Mouse (Mus musculus): Measurements from ENCODE around the gene Hmgcl.
"Not testable (repeated sequence)": the region's sequence is repeated elsewhere in the genome, so short reads cannot be mapped to it uniquely, and the experiment has no call there.

The Hmgcl gene

DNA sequence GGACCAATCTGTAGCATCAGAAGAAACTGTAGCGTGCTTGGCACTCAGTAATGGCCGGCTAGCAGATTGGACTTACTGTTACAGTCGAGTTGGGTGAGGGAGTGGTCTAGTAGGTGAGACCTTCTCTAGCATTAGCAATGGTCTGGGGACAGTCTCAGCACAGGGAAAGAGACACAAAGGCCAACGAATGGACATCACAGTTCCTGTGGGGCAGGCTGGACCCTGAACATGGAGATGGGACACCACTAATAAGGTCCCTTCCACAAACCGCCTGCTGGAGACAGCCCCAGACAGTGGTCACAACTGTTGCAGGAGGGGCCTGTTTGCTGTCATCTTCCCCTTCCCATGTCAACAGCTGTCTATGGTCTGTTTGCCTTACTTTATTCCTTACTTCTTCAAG lies 15.5 kb downstream of the Hmgcl start:
- DNase-seq (ENCODE audit: low spot score) = no peak

DNA sequence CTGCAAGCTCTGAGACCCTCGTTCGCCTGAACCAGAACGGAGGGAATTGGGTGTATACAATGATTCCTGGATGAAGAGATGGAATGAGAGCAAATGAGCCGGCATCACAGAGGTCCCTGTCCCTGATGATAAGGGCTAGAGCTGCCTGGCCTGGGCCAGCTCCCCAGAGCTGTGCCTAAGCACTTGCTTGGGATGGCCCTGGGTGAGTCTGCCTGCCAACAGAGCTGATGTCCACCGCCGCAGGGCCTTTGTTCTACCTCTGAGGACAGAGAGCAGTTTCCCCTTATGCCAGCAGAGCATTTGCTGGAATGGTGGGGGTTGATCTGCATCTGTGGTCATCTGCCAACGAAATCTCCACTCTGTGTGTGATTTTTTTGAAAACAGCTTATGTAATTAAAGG lies 15.9 kb downstream of the Hmgcl start:
- no peak for DNase-seq (ENCODE audit: low spot score)

DNA sequence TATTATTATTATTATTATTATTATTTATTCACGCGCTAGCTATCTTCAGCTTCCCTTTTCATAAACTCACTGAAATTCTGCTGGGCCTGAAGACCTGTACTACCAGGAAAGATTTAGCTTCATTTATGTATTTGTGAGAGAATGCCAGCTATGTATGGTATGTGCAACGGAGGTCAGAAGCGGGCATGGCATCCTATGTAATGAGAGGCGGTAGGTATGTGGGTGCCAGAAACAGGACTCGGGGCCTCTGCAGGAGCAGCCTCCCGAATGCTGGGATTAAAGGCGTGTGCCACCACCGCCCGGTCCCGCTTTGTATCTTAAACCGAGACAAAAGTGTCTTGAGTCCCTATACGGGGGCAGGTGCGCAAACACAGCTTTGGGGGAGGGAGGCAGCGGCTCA lies 16.7 kb downstream of the Hmgcl start:
- no peak for DNase-seq (ENCODE audit: low spot score)

DNA sequence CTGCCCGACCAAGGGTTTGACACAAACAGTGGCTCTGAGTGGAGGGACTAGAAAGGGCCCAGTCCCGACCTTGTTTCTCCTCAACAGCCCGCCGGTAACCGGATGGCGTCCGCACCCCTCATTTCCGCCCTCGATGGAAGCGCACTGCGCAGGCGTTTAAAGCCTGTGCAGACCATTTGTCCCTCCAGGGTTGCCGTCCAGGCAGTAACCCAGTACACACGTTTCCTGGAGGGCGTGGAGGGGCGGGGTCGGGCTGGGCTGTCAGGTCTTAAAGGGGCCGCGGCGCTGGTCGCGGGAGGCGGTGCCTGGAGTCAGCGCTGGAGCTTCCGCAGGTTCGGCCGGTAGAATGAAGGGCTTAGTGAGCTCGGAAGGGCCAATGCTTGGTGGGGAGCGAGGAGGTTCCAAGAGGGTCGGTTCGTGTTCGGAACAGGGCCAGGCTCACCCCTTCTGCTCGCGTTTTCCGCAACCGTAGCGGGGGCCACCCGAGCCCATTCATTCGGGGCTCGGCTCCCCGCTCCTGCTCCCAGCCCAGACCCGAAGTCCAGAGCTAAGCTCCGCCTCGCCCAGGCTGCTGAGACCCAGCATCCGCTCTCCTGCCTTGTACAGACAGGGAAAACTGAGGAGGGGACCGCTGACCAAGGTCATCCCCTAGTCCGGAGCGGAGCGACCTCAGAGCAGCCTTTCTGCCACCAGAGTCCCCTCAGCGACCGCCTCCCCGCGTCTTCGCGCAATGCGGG lies 17.4 kb downstream of the Hmgcl start, which contains the start of gene Gale:
TSS of gene Gale (plus strand) at position 271 of the 737 bp plus-strand sequence.
- DNase-seq (ENCODE audit: low spot score) = no peak

DNA sequence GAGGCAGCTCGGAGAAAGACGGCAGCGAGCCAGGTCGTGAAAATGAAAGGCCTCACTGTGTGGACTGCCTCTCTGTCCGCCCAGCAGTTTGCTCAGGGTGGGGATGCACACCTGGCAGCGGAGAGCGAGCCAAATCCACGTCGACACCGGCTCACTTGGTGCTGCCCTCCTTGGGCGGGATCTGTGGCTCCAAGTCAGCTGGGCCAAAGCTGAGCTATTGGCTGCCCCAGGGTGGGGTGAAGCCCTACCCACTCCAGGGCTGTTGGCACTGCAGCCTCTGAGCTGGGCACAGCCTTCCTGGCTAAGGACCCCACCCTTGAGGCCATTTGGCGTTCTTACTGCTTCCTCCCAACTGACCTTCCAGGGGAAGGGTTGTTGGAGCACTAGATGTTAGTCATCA lies 18.2 kb downstream of the Hmgcl start:
- no peak for DNase-seq (ENCODE audit: low spot score)

DNA sequence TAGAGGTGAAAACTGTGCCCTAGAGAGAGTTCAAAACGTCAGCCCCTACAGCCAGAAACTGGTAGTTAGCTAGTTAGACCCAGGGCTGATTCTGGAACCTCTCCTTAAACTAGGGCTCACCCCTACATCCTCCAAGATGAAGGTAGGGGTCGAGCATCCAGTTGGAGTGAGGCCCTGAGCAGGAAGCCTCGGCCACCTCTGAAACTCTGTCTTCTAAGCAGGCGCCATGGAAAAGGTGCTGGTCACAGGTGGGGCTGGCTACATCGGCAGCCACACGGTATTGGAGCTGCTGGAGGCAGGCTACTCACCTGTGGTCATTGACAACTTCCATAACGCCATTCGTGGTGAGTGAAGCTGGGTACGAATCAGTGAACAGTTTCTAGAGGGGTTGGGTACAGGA lies 18.9 kb downstream of the Hmgcl start:
- no peak for DNase-seq (ENCODE audit: low spot score)

DNA sequence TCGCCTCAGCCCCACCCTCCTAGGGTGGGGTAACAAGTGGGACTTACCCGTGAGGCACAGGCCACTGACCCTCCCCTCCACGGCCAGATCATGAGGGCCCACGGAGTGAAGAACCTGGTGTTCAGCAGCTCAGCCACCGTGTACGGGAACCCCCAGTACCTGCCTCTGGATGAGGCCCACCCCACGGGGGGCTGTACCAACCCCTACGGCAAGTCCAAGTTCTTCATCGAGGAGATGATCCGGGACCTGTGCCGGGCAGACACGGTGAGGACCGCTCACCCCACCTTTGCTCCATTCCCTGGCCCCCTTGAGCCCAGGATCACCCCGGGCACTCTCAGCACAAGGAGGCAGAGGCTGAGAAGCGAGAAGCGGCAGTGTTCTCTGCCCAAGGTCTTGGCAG lies 20.0 kb downstream of the Hmgcl start:
- DNase-seq (ENCODE audit: low spot score) = no peak

DNA sequence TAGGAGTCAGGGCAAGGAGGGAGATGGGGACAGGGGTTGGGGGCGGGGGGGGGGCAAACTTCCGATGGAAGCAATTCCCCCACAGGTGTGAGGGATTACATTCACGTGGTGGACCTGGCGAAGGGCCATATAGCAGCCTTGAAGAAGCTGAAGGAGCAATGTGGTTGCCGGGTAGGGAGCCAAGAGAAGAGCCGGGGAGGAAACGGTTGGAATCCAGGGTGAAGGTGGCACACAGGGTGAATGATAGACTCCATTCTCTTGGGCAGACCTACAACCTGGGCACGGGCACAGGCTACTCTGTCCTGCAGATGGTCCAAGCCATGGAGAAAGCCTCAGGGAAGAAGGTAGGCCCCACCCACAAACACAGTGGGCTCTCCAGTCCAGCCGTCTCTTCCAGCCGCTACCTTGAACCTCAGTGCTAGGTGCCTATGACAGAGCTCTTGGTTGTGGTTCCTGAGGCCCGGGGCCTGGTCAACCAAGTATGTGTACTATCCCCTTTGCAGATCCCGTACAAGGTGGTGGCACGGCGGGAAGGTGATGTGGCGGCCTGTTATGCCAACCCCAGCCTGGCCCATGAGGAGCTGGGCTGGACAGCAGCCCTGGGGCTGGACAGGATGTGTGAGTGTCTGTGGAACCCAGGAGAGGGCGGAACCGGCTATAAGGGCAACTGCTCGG lies 21.0 kb downstream of the Hmgcl start:
- DNase-seq (ENCODE audit: low spot score) = no peak

DNA sequence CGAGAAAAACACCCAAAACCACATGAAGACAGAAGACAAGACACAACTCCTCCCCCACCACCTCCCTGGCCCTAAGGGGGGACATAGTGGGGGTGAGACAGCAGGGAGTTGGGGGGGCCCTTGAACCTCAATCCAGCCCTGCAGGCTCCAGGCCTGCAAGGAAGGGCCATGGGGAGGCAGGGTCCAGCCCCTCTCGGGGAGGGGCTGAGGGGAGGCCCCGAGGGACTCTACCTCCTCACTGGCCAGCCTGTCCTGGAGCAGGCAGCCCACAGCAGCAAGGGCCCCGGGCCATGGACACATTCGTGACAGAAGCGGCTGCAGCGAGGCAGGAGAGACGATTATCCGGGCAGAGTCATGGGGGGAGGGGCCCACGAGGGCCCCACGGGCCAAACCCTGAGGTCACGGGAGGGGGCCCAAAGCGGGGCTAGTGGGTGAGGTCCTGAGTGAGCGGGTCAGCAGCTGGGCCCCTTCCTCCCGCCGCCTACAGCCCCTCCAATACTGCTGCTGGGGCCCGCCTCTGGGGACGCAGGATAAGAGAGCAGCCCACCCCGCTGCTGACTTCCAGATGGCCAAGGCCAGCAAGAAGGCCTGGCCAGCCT lies 22.1 kb downstream of the Hmgcl start:
- DNase-seq (ENCODE audit: low spot score) = no peak

DNA sequence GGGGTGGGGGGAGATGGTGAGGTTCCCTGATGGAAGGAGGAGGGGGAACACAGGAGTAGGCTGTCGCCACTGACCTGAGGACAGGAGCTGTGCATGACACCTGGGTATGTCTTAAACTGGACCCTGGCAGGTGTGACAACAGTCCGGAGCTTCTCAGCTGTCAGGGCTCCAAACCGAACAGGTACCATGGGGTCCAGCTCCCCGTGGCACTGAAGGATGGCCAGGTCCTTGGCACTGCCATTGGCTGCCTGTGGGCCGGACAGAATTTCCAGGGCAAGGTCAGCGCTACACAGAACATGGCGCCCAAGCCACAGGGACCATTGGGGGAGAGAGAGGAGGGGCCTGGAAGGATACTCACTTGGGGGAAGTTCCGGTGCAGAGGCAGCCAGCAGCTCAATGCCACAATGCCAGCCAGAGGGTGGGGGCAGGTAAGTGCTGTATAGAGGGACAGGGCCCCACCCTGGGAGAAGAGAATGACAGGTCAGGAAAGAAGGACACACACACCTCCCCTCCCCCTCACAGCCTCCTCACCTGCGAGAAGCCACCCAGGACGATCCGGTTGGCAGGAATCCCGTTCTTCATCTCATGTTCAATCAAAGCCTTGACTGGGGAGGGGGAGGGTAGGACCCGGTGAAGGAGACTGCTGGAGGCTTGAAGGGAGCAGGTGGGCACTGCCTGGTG lies 23.0 kb downstream of the Hmgcl start:
- no peak for DNase-seq (ENCODE audit: low spot score)

DNA sequence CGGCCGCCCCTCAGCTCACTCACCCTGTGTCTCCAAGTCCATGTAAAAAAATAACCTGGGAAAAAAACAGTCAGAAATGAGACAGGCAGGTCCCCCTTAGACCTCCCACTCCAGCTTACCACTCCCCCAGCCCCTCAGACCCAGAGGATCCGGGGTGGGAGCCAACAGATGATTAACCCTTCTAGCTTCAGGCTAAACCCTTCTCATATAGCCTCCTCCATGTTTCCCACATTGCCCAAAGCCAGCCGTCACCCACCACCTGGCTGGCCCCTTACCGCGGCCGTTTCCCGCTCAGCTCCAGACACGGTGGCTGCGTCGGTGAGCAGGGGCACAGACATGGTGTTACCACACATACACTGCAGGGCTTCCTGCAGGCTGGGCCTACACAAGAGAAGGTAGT lies 24.3 kb downstream of the Hmgcl start:
- no peak for DNase-seq (ENCODE audit: low spot score)

DNA sequence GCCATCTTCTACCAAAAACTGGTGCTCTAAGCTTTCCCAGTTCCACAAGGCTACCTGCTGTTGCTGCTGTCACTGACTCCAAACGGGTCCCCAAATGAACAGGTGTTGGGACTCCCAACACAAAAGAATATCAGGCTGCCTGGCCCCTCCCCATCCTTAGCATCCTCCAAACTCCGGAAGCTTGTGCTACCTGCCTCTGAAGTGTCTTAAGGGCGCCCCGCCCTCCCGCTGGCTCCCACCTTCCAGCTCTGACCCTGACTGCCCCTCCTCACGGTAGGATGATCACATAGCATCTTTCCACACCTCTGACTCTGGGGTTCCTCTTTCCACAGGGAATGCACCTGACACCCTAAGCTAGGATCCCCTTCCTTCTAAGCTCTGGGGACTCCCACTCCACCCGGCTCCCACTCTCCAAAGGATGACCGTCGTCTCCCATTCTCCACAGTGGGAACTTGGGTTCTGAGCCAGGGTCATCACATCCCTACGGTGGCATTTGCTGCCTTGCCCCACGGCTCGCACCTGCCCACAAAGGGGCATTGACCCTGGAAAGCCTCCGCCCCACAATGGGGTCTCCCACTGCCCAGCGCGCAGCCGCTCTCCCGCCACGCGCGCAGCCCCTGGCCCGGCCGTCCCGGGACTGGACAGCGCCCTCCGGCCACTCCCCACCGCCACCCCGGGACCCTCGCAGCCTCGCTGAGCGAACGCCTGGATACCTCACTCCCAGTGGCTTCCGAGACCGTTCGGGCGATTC lies 25.7 kb downstream of the Hmgcl start:
- DNase-seq (ENCODE audit: low spot score) = no peak

DNA sequence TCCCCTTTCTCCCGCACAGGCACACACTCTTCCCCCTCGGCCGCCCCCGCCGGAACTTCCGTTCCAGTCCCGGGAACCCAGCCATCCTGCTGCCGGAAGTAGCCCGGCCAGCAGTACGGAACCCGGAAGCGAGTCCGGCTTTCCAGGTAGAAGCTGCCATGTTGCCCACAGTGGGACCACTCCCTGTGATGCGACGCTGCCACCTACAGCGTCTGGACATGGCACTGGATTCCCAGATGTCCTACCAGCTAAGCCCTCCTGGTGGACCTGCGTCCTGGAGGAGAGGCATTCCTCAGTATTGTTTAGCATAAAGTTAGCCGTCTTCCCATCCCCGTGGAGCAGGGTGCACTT lies 26.3 kb downstream of the Hmgcl start, which contains the start of gene Lypla2:
TSS of gene Lypla2 (minus strand) at position 71 of the 351 bp plus-strand sequence.
- no peak for DNase-seq (ENCODE audit: low spot score)

DNA sequence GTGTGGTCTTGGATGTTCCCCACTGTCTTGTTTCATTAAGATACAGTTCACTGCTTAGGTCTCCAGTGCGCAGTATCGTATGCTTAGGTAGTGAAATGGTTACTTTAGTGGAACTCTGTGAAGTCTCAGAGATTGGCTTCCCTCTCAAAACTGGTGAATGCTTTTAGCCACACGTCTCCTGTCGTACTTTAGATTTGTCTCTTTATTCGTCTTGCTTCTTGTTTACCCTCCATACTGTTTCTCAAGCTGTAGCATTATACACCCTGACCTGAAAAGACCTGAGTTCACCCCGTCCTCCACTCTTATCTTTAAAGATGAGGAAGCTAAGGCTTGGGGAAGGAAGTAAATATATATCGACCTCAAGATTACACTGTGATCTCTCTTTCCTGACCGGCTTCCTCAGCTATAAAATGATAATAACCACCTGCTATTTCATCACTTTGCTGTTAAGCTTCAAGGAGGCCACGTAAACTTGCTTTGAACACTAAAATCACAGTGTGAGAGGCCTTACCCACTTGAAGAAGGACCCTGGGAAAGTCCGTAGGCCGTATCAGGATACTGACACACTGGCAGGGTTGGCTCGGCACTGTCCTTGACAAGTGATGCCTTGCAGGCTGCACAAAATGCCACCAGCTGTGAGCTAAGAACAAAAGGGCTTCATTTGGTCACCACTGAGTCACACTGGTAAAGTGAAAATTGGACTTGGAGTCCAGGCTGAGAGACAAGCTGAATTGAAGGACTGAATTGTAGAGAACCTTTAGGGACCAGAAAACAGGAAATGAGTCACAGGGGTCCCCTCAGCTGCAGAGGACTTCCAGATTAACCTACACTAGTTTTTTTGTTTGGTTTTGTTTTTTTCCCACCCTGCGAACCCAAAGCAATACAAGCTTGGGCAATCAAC lies 26.9 kb downstream of the Hmgcl start:
- DNase-seq (ENCODE audit: low spot score) = no peak

DNA sequence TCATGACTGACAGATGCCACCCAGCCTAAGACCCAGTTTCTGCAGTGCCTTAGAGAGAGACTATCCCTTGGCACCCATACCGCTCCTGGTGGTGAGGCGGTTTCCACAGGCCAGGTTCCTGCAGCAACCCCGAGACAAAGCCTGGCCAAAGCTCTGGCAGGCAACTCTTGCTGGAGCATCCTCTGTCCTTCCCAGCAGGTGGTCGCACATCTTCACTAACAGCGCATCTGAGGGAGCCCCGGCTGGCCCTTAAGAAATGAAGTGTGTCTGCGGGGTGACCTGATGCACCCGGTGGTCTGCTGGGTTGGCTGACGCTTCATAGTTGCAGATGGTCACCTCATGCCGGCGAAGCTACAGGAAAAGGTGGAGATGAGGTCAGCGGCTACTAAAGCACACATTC lies 29.9 kb downstream of the Hmgcl start:
- no peak for DNase-seq (ENCODE audit: low spot score)

DNA sequence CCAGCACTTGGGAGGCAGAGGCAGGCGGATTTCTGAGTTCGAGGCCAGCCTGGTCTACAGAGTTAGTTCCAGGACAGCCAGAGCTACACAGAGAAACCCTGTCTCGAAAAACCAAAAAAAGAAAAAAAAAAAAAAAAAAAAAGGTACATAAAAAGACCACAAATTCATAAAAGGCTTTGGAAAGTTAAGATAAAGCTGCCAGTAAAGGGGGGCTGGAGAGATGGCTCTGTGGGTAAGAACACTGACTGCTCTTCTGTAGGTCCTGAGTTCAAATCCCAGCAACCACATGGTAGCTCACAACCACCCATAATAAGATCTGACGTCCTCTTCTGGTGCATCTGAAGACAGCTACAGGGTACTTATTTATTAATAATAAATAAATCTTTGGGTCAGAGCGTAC lies 34.0 kb downstream of the Hmgcl start:
- not testable (repeated sequence) for DNase-seq (ENCODE audit: low spot score)

DNA sequence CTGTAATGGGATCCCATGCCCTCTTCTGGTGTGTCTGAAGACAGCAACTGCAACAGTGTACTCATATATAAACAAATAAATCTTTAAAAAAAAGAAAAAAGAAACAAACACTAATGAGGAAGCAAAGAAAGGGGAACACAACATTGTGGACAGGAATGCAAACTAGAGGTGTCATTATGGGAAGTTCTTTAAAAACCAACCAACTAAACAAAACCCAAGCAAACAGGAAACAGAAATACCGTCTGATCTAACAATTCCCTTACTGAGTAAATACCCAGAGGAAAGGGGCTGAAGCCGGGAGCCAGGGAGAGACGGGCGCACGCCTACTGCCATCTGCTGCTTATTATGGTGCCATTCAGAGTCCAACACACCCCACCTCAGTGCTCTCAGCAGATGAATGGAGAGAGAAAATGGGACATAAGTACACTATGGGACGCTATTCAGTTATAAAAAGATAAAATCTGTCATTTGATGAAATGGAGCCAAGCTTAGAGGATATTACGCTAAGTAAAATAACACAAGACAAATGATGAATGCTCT lies 35.3 kb downstream of the Hmgcl start:
- DNase-seq (ENCODE audit: low spot score) = peak; percentile 79

DNA sequence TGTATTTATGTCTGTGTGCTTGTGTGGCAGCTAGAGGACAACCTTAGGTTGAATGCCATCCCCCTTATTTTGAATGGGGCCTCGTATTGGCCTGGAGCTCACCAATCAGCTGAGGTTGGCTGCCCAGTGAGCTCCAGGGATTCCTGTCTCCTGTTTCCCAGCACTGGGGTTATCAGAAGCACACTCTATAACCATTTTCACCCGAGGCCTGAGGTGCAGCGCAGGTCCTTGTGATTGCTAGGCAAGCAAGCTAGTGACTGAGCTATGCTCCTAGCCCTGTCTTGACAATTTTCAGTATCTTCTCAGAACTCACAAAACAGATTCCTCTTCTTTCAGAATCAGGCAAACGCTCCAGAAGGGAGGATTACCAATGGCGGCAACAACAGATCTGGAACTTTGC lies 38.3 kb downstream of the Hmgcl start:
- no peak for DNase-seq (ENCODE audit: low spot score)

DNA sequence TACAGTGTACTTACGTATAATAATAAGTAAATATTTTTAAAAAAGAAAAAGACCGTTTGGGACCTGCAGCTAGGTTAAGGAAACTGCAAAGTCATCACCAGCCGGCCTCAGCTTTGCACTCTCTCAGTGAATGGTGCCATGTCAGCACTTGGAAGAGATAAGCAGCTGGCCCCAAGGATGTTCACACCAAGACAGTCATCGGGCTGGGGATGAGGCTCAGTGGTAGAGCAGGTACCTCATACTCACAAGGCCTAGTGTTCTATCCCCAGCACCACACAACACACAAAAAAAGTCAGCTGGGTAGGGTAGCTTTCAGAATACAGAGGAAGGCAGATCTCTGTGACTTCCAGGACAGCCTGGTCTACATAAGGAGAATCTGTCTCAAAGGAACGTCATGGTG lies 38.9 kb downstream of the Hmgcl start:
- no peak for DNase-seq (ENCODE audit: low spot score)

DNA sequence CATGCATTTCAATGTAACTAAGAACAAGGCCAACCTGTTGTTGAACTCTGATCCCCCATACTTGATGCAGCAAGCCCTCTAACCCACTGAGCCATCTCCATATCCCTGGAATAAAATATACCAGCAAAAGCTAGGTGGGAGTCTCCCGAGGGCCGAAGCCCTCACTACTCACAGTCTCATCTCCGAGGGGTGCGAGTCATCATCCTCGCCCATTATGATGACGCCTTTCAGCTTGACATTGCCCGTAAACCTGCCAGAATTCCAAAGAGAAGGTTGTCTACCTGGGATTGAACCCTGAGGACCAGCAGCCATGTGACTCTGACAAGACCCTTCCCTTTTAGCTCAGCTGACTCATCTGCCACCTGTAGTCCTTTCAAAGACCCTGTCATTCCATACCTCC lies 39.5 kb downstream of the Hmgcl start:
- no peak for DNase-seq (ENCODE audit: low spot score)

Data from layer of hippocampus, adult 9-10 months (tissue).